Mouse (Mus musculus) C2C12 (cell line): ENCODE results near the gene Ccni.

Experiments used
- CEBPB ChIP-seq: IDR thresholded peaks from one replicate; pipeline ENCODE4 v1.6.1; 2011; ENCODE audit warnings: low read depth, mild to moderate bottlenecking, control low read depth, moderate library complexity
- CTCF ChIP-seq: IDR thresholded peaks from one replicate; pipeline ENCODE4 v1.5.1; 2011; ENCODE audit not compliant: control insufficient read depth, insufficient read depth, insufficient read length
- FOSL1 ChIP-seq: IDR thresholded peaks from one replicate; pipeline ENCODE4 v1.8.0; 2011; ENCODE audit warnings: mild to moderate bottlenecking, low read length; ENCODE audit not compliant: poor library complexity, insufficient read depth, severe bottlenecking
- MAX ChIP-seq: IDR thresholded peaks from one replicate; pipeline ENCODE4 v1.6.1; 2011; ENCODE audit warnings: mild to moderate bottlenecking, control low read depth
- MYOD1 ChIP-seq: IDR thresholded peaks from one replicate; pipeline ENCODE4 v1.6.1; 2011; ENCODE audit warnings: low read depth; ENCODE audit not compliant: control insufficient read depth, insufficient read length
- MYOG ChIP-seq: IDR thresholded peaks from one replicate; pipeline ENCODE4 v1.6.1; 2011; ENCODE audit not compliant: control insufficient read depth, insufficient read length; ENCODE audit errors: extremely low read depth
- USF1 ChIP-seq: IDR thresholded peaks from one replicate; pipeline ENCODE4 v1.6.1; 2011; ENCODE audit warnings: low read depth, mild to moderate bottlenecking, control low read depth, moderate library complexity

DNA sequence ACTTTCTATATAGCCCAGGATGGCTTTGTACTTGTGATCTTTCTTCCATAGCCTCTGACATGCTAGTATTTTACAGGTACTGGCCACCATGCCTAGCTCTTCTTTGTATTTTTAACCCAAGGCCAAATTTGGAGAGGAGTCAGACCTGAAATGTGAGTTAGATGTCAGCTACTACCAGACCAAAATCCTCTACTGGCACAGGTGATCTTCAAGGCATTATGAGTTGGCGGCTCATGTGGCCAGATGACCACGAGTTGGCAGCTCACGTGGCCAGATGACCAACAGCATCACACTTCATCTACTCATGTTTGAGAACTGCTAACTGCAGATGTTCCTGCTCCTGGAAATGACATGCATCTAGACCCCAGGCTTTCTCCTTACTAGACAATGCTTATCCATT is 12.1 kb upstream of the Ccni start:
- TF ChIP-seq CTCF (no peak), MYOG (no peak), MAX (no peak), USF1 (no peak), CEBPB (no peak), MYOD1 (no peak), FOSL1 (no peak)
